In genomic region chr17:84027275-84027674, GRCm38 (mm10) we compare ENCODE assay signal across 23 mouse cellular contexts.
A peak's percentile ranks its signal among the peaks of the same experiment; 100 is the strongest.
DNase-seq lines count a peak whose midpoint lies in the region; ATAC-seq lines count a peak whose summit lies in the region.
"Had no signal": no experiment of that assay in that cellular context is flagged by ENCODE, and none has a peak within 500 bp of the region (broad histone marks: within the 10 kb centered on the region; RNA-seq: fewer than 3 reads in every experiment).

No protein-coding gene starts in this region.

- no peak overlapping the region for H3K27ac ChIP-seq in neural tube, embryonic 11.5 days (ENCODE audit: low read depth, low read length)
- peak overlapping the region; percentile 67 for H3K27ac ChIP-seq in embryonic facial prominence, embryonic 15.5 days (replicated peaks)
- H3K27ac ChIP-seq in limb, embryonic 15.5 days, result 0 out of 2 replicates have a peak overlapping the region, but pooled peaks have one; percentile 33
- H3K27ac ChIP-seq: hindbrain, embryonic 15.5 days; liver, embryonic 14.5 days; neural tube, embryonic 13.5 days had no signal

- peak; percentile 42 for DNase-seq in neural tube, embryonic 11.5 days (ENCODE audit: low spot score)
- DNase-seq in neural tube, embryonic 10.5 days (ENCODE audit: extremely low spot score, low spot score), result no peak
- no peak for DNase-seq in adrenal gland, adult 18-20 months (ENCODE audit: low spot score in 2 of 2)
- DNase-seq in layer of hippocampus, adult 9-10 months (ENCODE audit: low spot score), result no peak
- DNase-seq: cerebellum, adult 8-10 months; forebrain, postnatal 0 days; gastrocnemius, postnatal 36 days; heart, postnatal 14 days; kidney, adult 8-10 months; kidney, postnatal 36 days; lung, postnatal 36 days; right cerebral cortex, adult 18-20 months; thymus, adult 18-20 months; thymus, postnatal 4 days had no signal

- H3K9me3 ChIP-seq in neural tube, embryonic 11.5 days (ENCODE audit: control insufficient read depth, low read length), result no peaks in the 10 kb centered on the region
- no peaks in the 10 kb centered on the region for H3K9me3 ChIP-seq in embryonic facial prominence, embryonic 15.5 days (replicated peaks)
- no peaks in the 10 kb centered on the region for H3K9me3 ChIP-seq in limb, embryonic 15.5 days
- H3K9me3 ChIP-seq: hindbrain, embryonic 15.5 days; limb, embryonic 13.5 days; neural tube, embryonic 13.5 days had no signal

- H3K4me2 ChIP-seq in neural tube, embryonic 11.5 days (ENCODE audit: low read depth), result no peak overlapping the region
- H3K4me2 ChIP-seq in embryonic facial prominence, embryonic 15.5 days (replicated peaks), result 0 out of 2 replicates have a peak overlapping the region, but pooled peaks have one; percentile 10
- H3K4me2 ChIP-seq in limb, embryonic 15.5 days, result no peak overlapping the region
- H3K4me2 ChIP-seq: heart, embryonic 12.5 days; limb, embryonic 13.5 days; neural tube, embryonic 13.5 days had no signal

- H3K4me1 ChIP-seq in neural tube, embryonic 11.5 days (ENCODE audit: control insufficient read depth, insufficient read depth, low read length), result peaks cover 15% of the 10 kb centered on the region
- H3K4me1 ChIP-seq in embryonic facial prominence, embryonic 15.5 days, result peaks cover 55% of the 10 kb centered on the region
- peaks cover 43% of the 10 kb centered on the region for H3K4me1 ChIP-seq in limb, embryonic 15.5 days

- H3K4me3 ChIP-seq in neural tube, embryonic 11.5 days (ENCODE audit: low read depth, low read length), result no peak overlapping the region
- no peak overlapping the region for H3K4me3 ChIP-seq in embryonic facial prominence, embryonic 15.5 days (replicated peaks)
- H3K4me3 ChIP-seq in limb, embryonic 15.5 days, result no peak overlapping the region
- H3K4me3 ChIP-seq: heart, embryonic 12.5 days; hindbrain, embryonic 15.5 days; limb, embryonic 13.5 days; neural tube, embryonic 13.5 days had no signal

- no peak for ATAC-seq in neural tube, embryonic 11.5 days (ENCODE audit: insufficient read depth, low FRiP score, low TSS enrichment)
- ATAC-seq in embryonic facial prominence, embryonic 15.5 days (ENCODE audit: insufficient number of reproducible peaks, low FRiP score, low TSS enrichment, low read depth), result no peak
- no peak for ATAC-seq in limb, embryonic 15.5 days (ENCODE audit: insufficient number of reproducible peaks, low FRiP score, low TSS enrichment, low read depth)
- ATAC-seq in monocyte, adult 5-6 weeks (replicated peaks; ENCODE audit: insufficient number of reproducible peaks, low FRiP score, low TSS enrichment, poor library complexity, severe bottlenecking), result no peak
- ATAC-seq: activated CD4-positive, CD25-positive, alpha-beta regulatory T cell, adult 4 months; forebrain, postnatal 0 days had no signal

- H3K9ac ChIP-seq in neural tube, embryonic 11.5 days (ENCODE audit: low read length), result no peak overlapping the region
- H3K9ac ChIP-seq in embryonic facial prominence, embryonic 15.5 days, result no peak overlapping the region
- H3K9ac ChIP-seq in limb, embryonic 15.5 days, result no peak overlapping the region
- H3K9ac ChIP-seq: forebrain, postnatal 0 days; heart, embryonic 12.5 days; hindbrain, embryonic 15.5 days; limb, embryonic 13.5 days; liver, embryonic 14.5 days; neural tube, embryonic 13.5 days had no signal

- H3K36me3 ChIP-seq in neural tube, embryonic 11.5 days (ENCODE audit: control insufficient read depth, insufficient read depth, low read length), result no peaks in the 10 kb centered on the region
- H3K36me3 ChIP-seq in embryonic facial prominence, embryonic 15.5 days, result no peaks in the 10 kb centered on the region
- no peaks in the 10 kb centered on the region for H3K36me3 ChIP-seq in limb, embryonic 15.5 days
- H3K36me3 ChIP-seq: heart, embryonic 12.5 days; hindbrain, embryonic 15.5 days; limb, embryonic 13.5 days; neural tube, embryonic 13.5 days had no signal

- H3K27me3 ChIP-seq in neural tube, embryonic 11.5 days (ENCODE audit: control insufficient read depth, insufficient read depth, low read length), result no peaks in the 10 kb centered on the region
- H3K27me3 ChIP-seq in embryonic facial prominence, embryonic 15.5 days, result no peaks in the 10 kb centered on the region
- no peaks in the 10 kb centered on the region for H3K27me3 ChIP-seq in limb, embryonic 15.5 days
- H3K27me3 ChIP-seq: heart, embryonic 12.5 days; hindbrain, embryonic 15.5 days; limb, embryonic 13.5 days had no signal

- WGBS in neural tube, embryonic 11.5 days, result 35% methylated on average over 9 of the region's 9 CpGs
- WGBS in embryonic facial prominence, embryonic 15.5 days, result 71% methylated on average over 9 of the region's 9 CpGs
- 62% methylated on average over 9 of the region's 9 CpGs for whole genome bisulfite sequencing in limb, embryonic 15.5 days
